Mouse (Mus musculus) monocyte, adult 2 months (primary cell): Measurements from ENCODE around the gene Ppie.
"Not testable (repeated sequence)": the region's sequence is repeated elsewhere in the genome, so short reads cannot be mapped to it uniquely, and the experiment has no call there.

Experiments used
- DNase-seq, 2 experiments: peaks; one replicate each; pipeline ENCODE4 v3.0.0; 2022; ENCODE audit warnings: low spot score in 2 of 2, low read depth in 1 of 2

The Ppie gene

DNA sequence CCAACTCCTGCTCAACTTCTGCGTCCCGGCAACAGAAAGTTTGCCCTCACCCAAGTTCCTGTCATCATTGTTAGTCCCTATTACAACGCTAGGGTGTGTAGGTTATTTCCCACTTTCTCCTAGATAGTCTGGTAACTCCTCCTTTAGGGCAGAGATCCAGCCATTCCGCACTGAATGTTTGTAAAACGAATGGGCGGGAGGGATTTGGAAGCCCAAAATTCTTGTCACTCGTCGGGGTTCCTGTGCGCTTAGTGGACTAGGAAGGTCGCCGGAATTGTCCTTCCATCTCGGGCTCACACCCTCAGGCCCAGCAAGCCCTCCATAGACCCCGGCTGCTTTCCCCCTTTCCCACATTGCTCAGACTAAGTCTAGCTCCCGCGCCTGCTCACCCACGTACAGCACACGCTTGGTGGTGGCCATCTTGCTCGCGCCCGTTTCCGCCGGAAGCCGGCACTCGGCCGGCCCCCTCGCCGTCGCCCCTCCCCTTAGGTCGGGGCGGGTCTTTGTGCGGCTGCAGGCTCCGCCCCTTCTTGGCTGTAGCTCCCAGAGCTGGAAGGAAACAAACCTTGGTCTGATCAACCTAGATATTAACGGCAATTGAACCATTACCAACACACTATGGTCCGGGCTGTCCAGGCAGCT lies at the start of gene Ppie:
Gene Ppie (minus strand): TSS at position 439 of the 642 bp plus-strand sequence.
- peak; percentile 19 to 52 for DNase-seq

DNA sequence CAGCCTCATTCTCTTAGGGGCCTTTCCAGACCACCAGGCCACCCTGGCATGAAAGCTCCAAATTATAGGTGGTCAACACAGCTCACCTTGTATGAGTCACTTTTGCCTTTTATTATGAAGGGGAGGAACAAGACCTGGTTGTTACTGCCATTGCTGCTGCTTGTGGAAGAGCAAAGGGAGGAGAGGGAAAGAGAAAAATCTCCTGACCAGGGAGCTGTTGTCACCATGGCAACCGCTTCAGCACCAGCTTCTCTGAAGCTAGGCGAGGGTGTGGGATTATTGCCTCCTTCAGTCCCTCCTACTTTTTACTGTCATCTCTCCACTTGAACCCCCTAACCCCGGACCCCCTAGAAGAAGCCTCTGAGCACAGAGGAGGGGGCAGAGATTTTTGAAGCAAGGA lies 45.1 kb upstream of the Ppie start:
- no peak for DNase-seq

DNA sequence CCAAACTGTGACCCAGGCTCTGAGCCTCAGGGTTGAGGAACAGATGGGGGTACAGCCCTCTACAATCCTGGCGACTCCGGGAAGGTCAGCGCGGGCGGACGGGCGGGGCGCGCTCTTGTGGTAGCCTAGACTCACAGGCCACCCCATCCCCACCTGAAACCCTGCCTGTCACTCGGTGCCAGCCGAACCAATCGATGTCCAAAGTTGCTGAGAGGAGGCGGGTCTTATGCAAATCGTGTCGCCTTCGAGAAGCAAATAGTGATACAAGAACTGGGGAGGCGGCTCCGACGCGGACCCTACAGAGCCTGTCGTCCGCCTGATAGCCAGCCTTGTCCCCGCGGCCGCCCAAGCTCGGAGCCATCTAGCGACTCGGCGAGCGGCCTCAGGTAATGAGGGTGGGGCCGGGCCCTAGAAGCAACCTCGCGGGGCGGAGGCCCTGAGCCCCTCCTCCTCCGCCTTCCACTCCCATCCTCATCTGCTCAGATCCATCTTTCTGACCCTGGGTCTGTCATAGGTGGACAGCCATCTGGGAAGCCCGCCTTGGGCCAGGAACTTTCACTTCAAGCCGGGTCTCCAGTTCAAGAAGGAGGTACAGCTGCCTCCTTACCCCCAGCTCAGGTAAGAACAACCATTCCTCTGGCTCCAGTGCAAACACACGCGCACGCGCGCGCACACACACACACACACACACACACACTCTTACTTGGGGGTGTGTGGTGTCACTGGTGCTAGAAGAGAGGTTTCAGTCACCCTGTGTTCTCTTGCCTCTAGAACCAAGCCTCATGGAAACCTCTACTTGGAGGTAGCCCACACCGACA lies 43.7 kb upstream of the Ppie start:
- no peak for DNase-seq

DNA sequence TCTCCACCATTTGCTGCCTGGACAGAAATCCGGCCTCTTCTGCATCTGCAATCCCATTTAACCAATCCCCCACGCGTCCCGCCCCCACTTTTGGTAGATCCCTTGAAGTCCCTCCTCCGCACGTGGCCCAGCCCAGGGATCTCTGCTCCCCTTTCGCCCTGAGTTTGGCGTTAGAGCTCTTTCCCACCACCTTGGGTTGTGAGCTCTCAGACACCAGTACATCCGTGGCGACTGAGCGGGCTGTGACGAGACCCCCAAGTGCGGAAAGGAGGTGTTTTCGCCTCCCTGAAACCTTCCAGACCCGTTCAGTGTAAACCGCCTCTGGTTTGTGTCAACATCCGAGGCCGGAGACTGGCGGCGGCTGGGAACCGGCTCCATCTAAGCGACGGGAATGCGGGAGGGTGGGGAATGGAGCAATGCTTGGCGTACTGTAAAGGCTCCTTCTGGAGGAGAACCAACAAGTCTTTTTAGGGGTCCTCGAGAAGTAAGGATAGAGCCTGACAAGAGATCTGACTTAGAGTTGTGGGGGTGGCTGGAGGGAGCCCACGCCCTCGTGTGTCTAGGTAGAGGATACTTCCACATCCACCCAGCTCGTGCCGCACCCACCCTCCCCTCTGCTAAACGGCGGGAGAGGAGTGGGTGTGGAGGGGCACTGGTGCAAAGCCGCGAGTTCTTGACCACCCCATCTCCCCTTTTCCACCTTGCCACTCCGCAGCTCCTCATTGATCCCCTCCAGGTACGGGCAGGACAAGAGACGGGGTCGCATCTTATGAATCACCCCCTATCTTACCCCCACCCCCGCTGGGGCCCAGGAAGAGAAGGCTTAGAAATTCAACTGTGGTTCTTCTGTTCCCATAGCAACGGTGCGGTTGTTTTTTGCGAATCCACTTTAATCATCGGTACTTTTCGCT lies 42.8 kb upstream of the Ppie start, which contains the start of gene Hpcal4:
Gene Hpcal4 (plus strand): TSS at position 900 of the 911 bp plus-strand sequence.
- DNase-seq = no peak

DNA sequence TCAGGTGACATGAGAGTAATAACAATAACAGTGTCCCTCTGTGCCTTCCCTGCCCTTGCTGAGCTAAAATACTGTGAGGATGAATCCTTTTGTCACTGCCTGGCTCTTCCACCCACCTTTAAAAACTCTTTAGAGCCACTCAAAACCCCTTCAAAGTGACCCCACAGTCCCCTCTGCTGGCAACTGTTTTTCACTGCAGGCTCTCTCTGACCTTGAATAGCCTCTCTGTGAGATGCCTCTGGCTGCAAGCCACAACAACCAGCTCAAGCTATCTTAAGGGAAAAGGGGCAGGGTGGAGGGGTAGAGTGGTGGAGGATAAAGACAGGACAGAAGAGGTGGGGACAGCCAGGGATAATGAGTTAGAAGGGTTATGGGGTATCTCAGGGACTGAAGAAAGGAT lies 32.1 kb upstream of the Ppie start:
- DNase-seq = no peak

DNA sequence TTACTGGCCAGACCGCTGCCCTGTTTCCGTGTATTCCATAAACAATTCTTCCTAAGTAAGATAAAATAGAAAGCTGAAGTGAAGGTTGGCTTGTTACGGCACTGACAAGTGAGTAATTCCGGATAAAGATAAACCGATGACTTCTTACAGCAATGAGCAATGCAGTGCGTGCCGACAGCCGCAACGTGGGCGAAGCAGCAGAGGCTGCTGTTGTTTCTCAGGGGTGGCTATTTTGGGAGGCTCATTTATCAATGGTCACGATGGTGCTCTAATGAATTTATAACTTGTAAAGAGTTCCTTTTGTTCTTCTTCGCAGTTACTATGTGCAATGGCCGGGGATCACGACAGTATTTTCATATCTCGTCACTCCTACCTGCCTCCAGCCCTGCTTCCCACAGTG lies 24.4 kb upstream of the Ppie start:
- DNase-seq = no peak

DNA sequence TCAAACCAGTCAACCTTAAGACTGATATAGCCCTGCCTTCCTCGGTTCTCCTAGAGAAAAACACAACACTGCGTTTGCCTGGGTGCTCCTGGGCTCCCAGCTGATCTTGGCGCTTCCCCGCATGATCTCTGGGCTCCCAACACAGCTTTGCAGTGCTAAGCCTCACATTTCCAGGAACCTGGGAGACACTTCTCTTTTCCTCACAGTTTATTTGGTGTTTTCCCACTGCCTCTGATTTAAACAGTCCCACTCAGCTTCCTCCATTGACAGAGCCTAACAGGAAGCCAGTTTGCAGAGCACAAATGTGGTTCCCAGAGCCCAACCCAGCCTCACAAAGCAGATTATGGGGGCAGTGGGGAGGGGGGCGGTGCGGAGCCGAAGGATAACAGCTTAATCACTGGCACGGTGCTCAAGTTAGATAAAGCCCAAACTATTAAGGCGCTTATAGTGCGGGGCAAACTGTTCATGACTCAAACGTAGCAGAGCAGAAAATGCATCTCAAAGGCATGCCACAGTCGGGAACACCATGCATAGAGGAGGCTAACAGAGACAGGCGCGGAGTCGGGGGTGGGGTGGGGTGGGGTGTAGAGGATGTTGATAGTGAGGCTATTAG lies 22.7 kb upstream of the Ppie start:
- no peak for DNase-seq

DNA sequence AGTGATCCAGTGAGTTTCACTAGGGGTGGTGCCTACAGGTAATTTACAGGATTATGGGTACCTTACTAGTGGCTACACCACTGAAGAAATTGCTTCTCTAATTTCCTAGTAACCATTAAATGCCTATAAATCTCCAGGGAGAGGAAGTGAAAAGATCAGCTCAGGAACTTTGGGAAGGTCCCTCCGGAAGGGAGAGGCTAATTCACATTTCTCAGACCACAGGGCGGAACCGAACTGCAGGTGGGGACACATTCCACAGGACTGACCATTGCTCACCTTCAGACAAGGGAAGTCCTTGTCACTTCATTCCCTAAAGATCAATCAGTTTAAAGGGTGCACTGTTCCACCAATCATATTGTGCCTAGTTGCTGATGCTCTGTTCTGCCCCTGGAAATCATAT lies 21.5 kb upstream of the Ppie start:
- not testable (repeated sequence) for DNase-seq

DNA sequence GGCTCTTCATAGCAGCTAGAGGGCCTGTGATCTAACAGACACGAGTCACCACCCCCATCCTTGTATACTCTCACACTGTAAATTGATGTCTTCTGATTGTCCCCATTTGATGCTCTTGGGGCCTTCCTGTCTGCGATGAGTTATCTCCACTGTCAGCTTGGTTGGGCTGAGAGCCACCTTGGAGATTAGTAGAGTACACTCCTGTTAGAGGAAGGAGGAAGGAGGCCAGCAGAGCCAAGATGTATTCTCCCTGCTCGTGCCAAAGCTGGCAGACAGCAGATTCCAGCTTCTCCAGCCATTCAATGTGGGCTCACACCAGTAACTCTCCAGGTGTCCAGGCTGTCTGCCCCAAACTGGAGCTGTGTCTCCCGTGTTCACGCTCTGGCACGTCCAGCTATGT lies 20.8 kb upstream of the Ppie start:
- DNase-seq = no peak

DNA sequence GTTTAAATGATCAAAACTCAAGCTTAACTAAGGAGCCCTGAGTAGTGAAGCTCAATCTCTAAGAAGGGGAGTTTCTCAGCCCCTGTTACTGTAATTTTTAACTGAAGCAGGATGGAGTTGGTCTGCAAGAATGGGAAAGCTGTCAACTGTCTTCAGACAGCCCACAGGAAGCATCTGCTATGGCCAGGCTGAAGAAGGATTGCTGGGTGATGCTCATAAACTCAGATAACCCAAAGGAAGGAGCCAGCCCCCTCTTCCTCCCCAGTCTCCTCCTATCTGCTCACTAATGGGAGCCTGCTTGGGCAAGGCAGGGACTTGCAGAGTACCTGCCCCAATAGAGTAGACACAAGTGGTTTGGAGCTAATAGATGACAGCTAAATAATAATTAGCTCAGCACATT lies 16.1 kb upstream of the Ppie start:
- DNase-seq = no peak

DNA sequence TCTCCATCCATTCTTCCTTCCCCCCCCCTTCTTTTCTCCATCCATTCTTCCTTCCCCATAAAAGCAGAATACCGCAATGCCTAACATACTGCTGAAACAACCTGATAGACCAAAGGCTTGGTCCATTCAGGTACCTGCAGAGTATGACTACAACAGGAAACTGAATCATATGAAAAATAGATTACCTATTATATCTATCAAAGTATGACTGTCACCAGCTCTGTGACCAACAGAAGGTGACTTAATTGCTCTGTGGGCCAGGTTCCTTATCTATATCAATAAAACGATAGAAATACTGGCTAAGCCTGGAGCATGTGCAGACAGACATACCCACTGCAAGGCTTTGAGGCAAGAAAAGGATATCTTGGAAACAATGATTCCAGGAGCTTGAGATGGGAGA lies 15.7 kb upstream of the Ppie start:
- DNase-seq = no peak

DNA sequence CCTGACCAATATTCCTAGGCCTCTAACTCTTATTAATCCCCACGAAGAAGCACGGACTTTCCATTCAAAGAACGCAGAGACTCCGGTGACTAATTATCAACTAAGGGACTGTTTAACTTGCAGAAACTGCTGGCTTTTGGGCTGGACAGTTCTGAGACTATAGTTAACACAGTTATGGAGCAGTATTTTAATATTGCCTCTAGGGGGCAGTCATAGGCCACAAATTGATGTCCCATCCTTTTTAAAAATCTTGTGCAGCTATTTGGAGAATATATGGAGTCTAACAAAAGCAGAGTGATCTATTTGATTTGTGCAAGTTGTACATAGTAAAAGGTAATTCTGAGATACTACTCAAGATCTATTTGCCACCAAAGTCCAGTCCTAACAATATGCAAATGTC lies 15.3 kb upstream of the Ppie start:
- no peak for DNase-seq

DNA sequence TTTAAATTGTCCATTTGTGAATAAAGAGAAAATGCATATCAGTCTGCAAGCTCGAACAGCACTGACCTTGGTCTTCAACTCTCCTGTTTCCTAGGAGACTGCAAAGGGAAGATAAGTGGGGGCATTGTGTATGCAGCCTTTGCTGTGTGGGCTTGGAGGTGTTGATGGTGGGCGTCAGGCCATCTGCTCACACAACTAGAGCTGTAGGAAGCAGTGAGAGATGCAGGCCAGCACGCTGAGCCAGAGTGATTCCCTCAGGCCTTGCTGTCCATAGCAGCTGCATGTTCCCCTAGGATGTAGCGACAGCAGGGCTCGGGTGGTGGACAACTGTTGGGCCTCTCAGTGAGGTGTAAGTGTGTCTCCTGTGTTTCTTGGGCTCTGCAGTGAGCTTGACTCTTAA lies 13.2 kb upstream of the Ppie start:
- no peak for DNase-seq

DNA sequence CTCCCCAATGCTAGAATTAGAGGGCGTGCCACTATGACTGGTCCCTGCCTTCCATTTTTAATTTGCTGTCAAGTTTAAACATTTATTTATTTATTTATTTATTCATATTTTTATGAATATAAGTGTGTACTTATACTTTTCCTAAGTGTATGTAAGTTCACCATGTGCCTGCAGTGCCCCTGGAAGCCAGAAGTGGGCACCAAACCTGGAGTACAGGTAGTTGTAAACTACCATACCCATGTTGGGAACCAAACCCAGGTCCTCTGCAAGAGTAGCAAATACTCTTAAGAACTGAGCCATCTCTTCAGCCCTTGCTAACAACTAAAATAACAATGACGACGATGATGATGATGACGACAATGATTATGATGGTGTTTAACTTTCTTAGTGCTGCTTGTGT lies 12.3 kb upstream of the Ppie start:
- no peak for DNase-seq

DNA sequence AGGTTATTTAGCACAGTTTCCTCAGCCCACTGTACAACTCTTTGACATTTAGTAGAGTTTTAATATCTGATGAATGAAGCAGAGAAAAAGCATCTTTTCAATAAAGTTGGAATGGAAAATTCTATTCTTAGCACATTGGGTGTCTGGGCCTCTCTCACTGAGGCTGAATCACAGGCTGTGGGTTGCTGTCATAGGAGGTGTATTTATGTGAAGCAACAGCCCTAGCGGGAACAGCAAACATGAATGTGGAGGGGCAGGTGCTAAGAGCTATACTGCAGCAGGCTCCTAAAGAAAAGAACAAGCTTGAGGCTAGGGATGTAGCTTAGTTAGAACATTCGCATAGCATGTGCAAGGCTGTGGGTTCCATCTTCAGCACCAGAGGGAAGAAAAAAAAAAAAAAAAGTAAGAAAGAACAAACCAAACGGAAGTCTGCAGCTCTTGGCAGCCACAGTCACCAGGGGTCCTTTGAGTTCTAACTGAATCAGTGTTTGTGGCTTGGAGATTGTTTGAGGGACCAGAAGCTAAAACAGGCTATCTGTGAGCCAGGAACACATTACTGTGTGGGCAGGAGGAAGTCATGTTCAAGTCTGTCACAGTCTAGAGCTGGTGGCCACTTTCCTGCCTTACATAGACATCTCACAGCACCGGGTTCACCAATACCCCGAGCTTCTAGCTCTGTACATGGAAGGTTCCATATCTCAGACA lies 7.8 kb upstream of the Ppie start:
- DNase-seq = no peak

DNA sequence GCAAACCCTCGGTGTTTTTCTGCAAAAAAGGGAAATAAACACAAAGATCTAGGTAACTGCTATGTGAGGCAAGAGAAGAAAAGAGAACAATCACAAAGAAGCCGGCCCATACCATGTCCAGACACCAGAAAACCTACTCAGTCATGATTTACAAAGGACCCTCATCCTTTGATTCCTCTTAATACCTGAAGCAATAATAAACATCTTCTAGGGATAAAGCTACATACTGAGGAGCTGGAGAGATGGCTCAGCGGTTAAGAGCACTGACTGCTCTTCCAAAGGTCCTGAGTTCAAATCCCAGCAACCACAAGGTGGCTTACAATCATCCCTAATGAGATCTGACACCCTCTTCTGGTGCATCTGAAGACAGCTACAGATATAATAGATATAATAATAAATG lies 2.2 kb downstream of the Ppie start:
- DNase-seq = no peak

DNA sequence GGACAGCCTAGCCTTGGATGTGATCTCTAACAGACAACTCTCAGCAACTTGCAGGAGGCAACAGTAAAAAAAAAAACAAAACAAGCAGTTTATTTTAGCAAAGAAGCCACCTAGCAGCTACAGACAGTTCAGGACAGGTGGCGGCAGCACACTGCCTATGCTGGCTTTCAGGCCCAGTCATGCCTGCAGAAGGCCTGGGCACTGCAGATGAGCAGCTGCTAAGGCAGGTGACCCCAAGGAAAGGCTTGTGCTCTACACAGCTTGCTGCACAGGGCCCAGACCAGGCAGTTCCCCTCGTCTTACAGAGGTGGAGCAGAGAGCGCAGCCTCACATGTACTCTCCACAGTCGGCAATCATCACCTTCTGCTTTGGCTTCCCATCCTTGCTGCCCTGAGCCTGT lies 12.7 kb downstream of the Ppie start:
- DNase-seq = no peak

DNA sequence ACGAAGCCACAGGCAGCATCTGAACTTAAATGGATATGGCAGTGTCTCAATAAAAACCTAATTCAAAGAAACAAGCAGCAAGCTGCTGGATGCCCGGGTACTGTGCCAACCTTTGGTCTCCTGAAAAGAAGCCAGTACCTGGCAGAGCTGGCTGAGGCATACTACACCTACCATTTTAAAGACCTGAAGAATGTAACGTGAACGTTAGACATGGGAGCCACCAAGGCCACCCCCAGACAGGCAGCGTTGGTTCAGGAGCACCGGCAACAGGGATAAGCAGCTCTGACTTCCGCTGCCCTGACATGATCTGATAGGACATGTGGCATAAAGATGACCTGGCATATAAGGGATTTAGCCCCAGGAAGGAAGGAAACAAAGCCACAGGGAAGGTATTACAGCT lies 13.1 kb downstream of the Ppie start:
- no peak for DNase-seq

DNA sequence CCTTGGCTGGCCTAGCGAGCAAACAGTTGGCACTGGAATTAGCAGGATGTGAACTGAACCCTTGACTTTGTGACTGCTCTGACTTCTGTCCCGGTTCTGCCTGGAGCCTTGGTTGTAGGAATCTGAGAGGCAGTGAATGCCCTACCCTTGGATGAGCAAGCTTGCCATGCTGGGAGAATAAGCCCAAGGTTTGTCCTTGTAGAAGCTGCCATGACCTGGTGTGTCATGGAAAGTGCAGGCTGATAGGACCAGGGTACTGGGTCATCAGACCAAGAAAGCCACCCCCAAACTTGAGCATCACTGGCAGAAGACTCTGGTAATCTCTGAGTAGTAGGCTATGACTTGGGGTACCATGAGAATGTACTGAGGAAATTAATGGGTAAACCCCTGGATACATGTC lies 18.5 kb downstream of the Ppie start:
- DNase-seq = no peak

DNA sequence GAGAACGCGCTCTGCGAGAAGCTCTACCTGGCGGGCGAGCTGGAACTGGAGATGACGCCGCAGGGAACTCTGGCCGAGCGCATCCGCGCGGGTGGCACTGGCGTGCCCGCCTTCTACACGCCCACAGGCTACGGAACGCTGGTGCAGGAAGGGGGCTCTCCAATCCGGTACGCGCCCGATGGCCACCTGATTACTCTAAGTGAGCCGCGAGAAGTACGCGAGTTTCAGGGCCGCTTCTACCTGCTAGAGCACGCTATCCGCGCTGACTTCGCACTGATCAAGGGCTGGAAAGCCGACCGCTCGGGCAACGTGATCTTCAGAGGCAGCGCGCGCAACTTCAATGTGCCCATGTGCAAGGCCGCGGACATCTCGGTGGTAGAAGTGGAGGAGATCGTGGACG lies 23.1 kb downstream of the Ppie start:
- not testable (repeated sequence) for DNase-seq

DNA sequence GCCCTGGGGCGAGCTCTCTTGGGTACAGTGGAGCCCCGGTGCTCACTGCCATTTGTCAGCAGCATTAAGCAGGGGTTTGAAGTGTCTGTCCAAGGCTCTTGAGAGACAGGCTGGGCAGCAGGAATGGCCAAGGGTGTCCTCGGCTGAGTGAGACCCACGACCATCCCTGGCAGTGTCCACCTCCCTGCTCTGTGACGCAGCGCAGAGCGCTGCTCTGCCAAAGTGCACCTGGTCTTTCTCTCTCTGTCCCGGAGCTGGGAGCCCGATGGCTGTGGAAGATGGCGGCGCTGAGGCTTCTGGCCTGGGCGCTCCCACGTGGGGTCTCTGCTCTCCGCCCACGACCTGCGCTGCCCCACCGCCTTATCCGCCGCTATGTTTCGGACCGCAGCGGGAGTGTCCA lies 23.7 kb downstream of the Ppie start, which contains the start of gene Oxct2b:
Gene Oxct2b (plus strand): TSS at position 256 of the 400 bp plus-strand sequence.
- no peak for DNase-seq
